Mouse (Mus musculus): ENCODE results near the gene Fn3k.

GRCm38 (mm10) chr11:121441653-121442052 is 6.9 kb downstream of the Fn3k start:
- TF ChIP-seq USF1 (IDR thresholded peaks at IDR 0.05; ENCODE audit: low read depth, low read length) (no peak), CTCF (IDR thresholded peaks at IDR 0.05 in 2 of 3, conservative IDR thresholded peaks at IDR 0.05 in 1 of 3; ENCODE audit: control insufficient read depth in 1 of 3, insufficient read depth in 1 of 3, low read depth in 2 of 3, low read length in 3 of 3, poor library complexity in 1 of 3, severe bottlenecking in 1 of 3) (no peak), TBP (IDR thresholded peaks at IDR 0.05; ENCODE audit: low read depth, low read length) (no peak)

Data from MEL (cell line).